Mouse (Mus musculus): ENCODE results near the gene Capn15. TPM values are rescaled to one million over a fixed set of nuclear protein-coding genes. Genes with fewer than 3 reads are reported as not detected.

The Capn15 gene
- total RNA-seq (2012; rRNA removed) (5.6 and 6.2 TPM in 2 replicates), polyA plus RNA-seq (2012; ENCODE audit: insufficient read depth in 1 of 2, insufficient read length in 2 of 2, low read depth in 1 of 2, low replicate concordance in 2 of 2, missing spikeins in 1 of 2) (10 to 100 TPM in 1 of 2 experiments, not detected in 1; 16.2 TPM)

GRCm38 (mm10) chr17:25985306-25986294, at the start of gene Capn15:
Gene Capn15 (minus strand): TSS chr17:25985796.
- H3K4me1 ChIP-seq (ENCODE audit: control insufficient read depth in 1 of 2, insufficient read depth in 2 of 2, low read length in 2 of 2): peaks cover 6 to 22% of the 10 kb centered on the region in 2 experiments; a peak in 3 of 4 replicates
- H3K27me3 ChIP-seq (ENCODE audit: control insufficient read depth in 1 of 2, insufficient read depth in 2 of 2, low read length in 2 of 2): no peaks in the 10 kb centered on the region
- peaks cover 30% of the 10 kb centered on the region for H3K79me2 ChIP-seq (ENCODE audit: control insufficient read depth, insufficient read depth, low read length, poor library complexity)
- peak within 1 kb of the TSS; percentile 40 for H3K27ac ChIP-seq (ENCODE audit: control insufficient read depth, low read depth, low read length)
- peak within 1 kb of the TSS; percentile 63 to 69 for H3K4me3 ChIP-seq (ENCODE audit: control insufficient read depth in 1 of 2, insufficient read depth in 1 of 2, low read depth in 2 of 2, low read length in 2 of 2)
- H3K9me3 ChIP-seq (replicated peaks; ENCODE audit: insufficient read depth, low read length): no peaks in the 10 kb centered on the region
- H3K9ac ChIP-seq (ENCODE audit: control insufficient read depth, low read depth, low read length, poor library complexity, severe bottlenecking): peak within 1 kb of the TSS; percentile 86
- peak; percentile 92 for DNase-seq (ENCODE audit: low read depth, low spot score)
- H3K36me3 ChIP-seq (ENCODE audit: control insufficient read depth in 1 of 2, insufficient read depth in 2 of 2, low read length in 2 of 2): peaks cover 0 to 13% of the 10 kb centered on the region in 2 experiments; a peak in 2 of 4 replicates
- TF ChIP-seq MAX (IDR thresholded peaks at IDR 0.05; ENCODE audit: low read length): peak; percentile 47; the same call in 1 of the 2 replicates
- peak; percentile 67 to 68; a peak in 3 of 4 replicates for TF ChIP-seq POLR2A (IDR thresholded peaks at IDR 0.05; ENCODE audit: control insufficient read depth in 1 of 2, insufficient read depth in 1 of 2, low read depth in 1 of 2, low read length in 2 of 2, poor library complexity in 1 of 2)
- TF ChIP-seq MYC (IDR thresholded peaks at IDR 0.05; ENCODE audit: low read depth, low read length): peak; percentile 88
- TF ChIP-seq UBTF (IDR thresholded peaks at IDR 0.05; ENCODE audit: borderline replicate concordance, insufficient read depth, low read depth, low read length): peak; percentile 92; the same call in 1 of the 2 replicates
- no peak for TF ChIP-seq JUND (IDR thresholded peaks at IDR 0.05; ENCODE audit: low read depth, low read length)
- TF ChIP-seq GABPA (IDR thresholded peaks at IDR 0.05; ENCODE audit: low read depth, low read length): no peak
- TF ChIP-seq NELFE (IDR thresholded peaks at IDR 0.05; ENCODE audit: low read depth, low read length): peak; percentile 56
- no peak for TF ChIP-seq POLR2AphosphoS5 (IDR thresholded peaks at IDR 0.05; ENCODE audit: borderline replicate concordance, low read depth, low read length)
- TF ChIP-seq MAFK (IDR thresholded peaks at IDR 0.05; ENCODE audit: borderline replicate concordance, low read depth, low read length): no peak
- TF ChIP-seq HCFC1 (IDR thresholded peaks at IDR 0.05; ENCODE audit: low read depth, low read length): peak; percentile 100
- TF ChIP-seq TCF12 (IDR thresholded peaks at IDR 0.05; ENCODE audit: low read depth, low read length): 0 out of 2 replicates have a peak, but pooled peaks have one; percentile 14
- no peak for TF ChIP-seq EP300 (IDR thresholded peaks at IDR 0.05; ENCODE audit: low read depth in 1 of 2, low read length in 2 of 2)
- TF ChIP-seq ZMIZ1 (IDR thresholded peaks at IDR 0.05; ENCODE audit: low read depth, low read length): no peak
- no peak for TF ChIP-seq RCOR1 (IDR thresholded peaks at IDR 0.05; ENCODE audit: low read depth, low read length)
- no peak for TF ChIP-seq ZKSCAN1 (IDR thresholded peaks at IDR 0.05; ENCODE audit: low read depth, low read length)
- TF ChIP-seq GATA1 (IDR thresholded peaks at IDR 0.05; ENCODE audit: low read depth, low read length): no peak
- TF ChIP-seq MEF2A (IDR thresholded peaks at IDR 0.05; ENCODE audit: extremely low read depth, insufficient replicate concordance, low read depth, low read length, poor library complexity, severe bottlenecking): no peak
- no peak for TF ChIP-seq CHD1 (IDR thresholded peaks at IDR 0.05; ENCODE audit: low read depth, low read length)
- TF ChIP-seq CTCF (IDR thresholded peaks at IDR 0.05 in 2 of 3, conservative IDR thresholded peaks at IDR 0.05 in 1 of 3; ENCODE audit: control insufficient read depth in 1 of 3, insufficient read depth in 1 of 3, low read depth in 2 of 3, low read length in 3 of 3, poor library complexity in 1 of 3, severe bottlenecking in 1 of 3): no peak
- TF ChIP-seq KAT2A (conservative IDR thresholded peaks at IDR 0.05; ENCODE audit: low read depth, low read length): peak; percentile 97
- TF ChIP-seq ZNF384 (IDR thresholded peaks at IDR 0.05; ENCODE audit: low read depth, low read length): no peak
- TF ChIP-seq ETS1 (IDR thresholded peaks at IDR 0.05; ENCODE audit: low read depth, low read length): no peak
- TF ChIP-seq MYB (IDR thresholded peaks at IDR 0.05; ENCODE audit: low read depth, low read length): no peak
- no peak for TF ChIP-seq RAD21 (IDR thresholded peaks at IDR 0.05; ENCODE audit: low read depth, low read length)
- no peak for TF ChIP-seq USF2 (IDR thresholded peaks at IDR 0.05; ENCODE audit: borderline replicate concordance in 1 of 2, insufficient read depth in 1 of 2, low read depth in 1 of 2, low read length in 2 of 2)
- 0 out of 2 replicates have a peak, but pooled peaks have one; percentile 33 for TF ChIP-seq MAZ (IDR thresholded peaks at IDR 0.05; ENCODE audit: low read depth, low read length)
- TF ChIP-seq TAL1 (IDR thresholded peaks at IDR 0.05; ENCODE audit: low read length): no peak
- TF ChIP-seq TBP (IDR thresholded peaks at IDR 0.05; ENCODE audit: low read depth, low read length): peak; percentile 15; the same call in 1 of the 2 replicates
- TF ChIP-seq ELF1 (IDR thresholded peaks at IDR 0.05; ENCODE audit: low read depth, low read length): peak; percentile 75
- TF ChIP-seq USF1 (IDR thresholded peaks at IDR 0.05; ENCODE audit: low read depth, low read length): 0 out of 2 replicates have a peak, but pooled peaks have one; percentile 8
- TF ChIP-seq MXI1 (IDR thresholded peaks at IDR 0.05; ENCODE audit: low read depth, low read length): peak; percentile 83
- peak; percentile 62; the same call in 1 of the 2 replicates for TF ChIP-seq POLR2AphosphoS2 (IDR thresholded peaks at IDR 0.05; ENCODE audit: low read length)
- TF ChIP-seq NRF1 (IDR thresholded peaks at IDR 0.05; ENCODE audit: insufficient read depth, low read depth, low read length, poor library complexity, severe bottlenecking): peak; percentile 55; the same call in 1 of the 2 replicates

Data from MEL (cell line).